Mouse (Mus musculus) A20 (cell line): ENCODE measurements around the gene Cfap97.
"Not testable (repeated sequence)": the region's sequence is repeated elsewhere in the genome, so short reads cannot be mapped to it uniquely, and the experiment has no call there.

Experiments used
- DNase-seq: peaks from one replicate; pipeline ENCODE4 v3.0.0-alpha.2; 2011; ENCODE audit warnings: low read depth, low spot score

The Cfap97 gene

DNA sequence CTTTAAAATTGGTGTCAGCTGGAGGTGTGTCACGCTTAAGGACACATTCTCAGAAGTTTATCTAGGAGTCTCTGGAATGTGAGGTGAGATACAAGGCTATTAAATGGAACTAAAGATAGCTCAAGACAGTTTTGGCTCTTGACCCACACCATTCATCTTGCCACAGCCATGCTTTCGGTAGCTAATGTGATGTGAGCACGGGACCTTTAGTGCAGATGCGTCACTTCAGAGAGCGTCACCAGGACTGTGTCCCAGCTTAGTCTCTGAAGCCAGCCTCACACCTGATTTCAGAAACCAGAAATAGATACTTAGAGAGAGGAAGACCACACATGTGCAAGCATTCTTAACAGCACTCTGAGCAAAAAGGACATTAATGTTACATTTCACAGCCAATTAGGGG lies 75.1 kb downstream of the Cfap97 start:
- no peak for DNase-seq

DNA sequence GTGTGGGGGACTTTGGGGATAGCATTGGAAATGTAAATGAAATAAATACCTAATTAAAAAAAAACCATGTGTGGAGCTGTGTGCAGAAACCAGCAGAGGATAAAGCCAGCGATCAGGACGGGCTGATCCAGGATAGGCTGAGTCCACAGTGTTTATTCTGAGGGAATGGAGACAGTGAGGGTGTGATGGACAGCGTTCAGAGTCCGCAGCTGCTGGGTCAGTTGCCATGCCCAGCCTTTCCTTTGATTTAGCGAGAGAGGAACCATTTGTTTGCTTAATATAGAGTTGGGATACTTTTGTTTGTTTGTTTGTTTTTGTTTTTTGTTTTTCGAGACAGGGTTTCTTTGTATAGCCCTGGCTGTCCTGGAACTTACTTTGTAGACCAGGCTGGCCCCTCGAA lies 80.4 kb downstream of the Cfap97 start:
- not testable (repeated sequence) for DNase-seq

DNA sequence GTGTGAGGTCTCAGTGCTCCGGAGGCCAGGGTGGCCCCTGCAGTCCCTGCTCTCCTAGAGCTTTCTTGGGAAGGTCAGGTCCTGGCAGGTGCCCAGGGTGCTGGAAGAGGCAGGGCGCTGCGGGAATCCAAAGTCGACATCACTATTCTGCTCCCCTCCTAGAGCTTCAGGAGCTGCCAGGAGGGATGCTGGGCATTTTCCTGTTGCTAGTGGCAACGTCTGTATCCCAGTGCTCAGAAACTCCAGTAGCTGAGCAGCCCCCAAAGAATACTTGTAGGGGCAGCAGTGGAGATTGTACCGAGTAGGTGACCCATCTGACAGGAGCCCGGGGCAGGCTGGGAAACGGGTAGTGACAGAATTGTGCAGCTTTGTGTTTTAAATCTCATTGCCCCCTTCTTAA lies 81.2 kb downstream of the Cfap97 start:
- DNase-seq = no peak

DNA sequence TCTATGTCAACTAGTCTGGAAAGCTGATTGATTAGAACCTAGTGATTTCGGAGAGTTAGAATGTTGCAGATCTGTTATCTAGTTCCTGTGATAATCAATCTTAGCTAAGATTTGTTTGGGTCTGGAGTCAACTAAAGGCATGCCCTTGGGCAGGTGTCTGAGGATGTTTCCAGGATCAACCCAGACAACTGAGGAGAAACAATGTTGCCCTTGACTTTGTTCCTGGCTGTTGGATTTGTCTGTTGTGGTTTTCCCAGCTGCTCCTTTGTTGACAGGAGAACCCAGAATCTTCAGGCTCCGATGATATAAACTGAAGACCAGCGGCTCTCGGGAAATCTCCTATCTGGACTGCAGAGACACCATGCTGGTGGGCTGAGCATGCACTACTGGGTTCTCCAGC lies 83.2 kb downstream of the Cfap97 start:
- DNase-seq = no peak

DNA sequence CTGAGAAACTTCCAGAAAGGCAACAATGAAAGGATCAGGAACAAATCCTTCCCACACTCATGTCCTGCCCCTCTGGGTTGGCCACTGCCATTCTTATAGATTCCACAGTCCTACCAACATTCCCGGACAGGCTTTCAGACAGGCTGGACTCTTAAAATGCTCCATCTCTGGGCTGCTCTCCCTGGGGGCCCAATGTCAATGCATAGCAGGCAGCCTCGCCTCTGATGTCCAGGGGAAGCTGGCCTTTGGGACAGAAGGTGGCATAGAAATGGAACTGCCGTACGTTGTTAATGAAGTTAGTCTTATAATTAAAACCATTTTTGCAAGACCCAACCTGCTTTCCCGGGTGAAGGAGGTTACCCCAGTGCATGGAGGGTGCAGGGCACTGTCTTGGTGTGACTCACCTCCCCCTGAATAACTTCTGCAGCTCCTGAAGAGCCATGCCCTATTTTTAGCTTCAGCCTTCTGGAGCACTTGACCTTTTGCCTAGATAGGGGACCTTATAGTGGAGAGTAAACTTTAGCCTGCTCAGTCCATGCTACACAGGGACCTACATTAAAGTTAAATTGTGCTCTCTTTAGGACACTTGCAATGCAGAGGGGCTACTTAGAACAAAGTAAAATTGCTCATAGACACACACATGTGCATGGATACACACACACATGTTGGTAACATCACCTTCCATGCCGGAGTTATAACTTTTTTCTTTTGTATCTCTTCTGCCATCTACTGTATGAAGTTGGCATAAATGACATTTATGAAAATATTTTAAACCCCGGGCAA lies 85.1 kb downstream of the Cfap97 start:
- DNase-seq = peak; percentile 46

DNA sequence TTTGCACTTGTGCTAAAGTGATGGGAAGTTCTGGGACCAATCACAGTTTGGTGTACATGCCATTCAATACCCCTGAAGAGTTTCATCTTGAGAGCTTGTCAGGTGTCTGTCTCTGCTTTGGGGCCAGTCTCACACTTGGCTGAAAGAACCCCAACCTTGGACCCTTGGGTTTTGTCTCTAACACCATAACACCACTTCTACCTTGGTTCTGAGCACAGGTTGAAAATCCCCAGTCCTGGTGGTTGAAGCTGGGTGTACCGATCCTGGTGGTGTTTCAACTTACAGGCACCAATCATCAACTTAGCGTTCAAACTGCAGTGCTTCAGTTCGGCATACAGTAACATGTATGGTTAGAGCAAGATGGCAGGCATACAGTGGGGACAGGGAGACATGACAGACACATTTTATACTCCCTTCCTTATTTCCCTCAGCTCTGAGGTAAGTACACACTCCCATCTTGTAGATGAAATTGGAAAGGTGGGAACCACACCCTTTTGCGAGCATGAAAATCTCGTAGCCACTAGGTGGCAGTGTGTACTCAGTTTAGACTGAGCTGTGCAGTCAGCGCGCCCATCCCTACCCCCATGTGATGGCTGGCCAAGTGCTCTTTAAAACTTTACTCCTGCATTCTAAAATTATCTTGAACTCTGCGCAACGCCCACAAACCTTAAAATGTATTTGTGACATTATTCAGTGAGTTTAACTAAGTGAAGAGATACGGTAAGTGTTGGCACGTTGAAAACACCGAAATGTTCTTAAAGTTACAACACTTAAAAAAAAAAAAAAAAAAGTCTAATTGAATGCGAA lies 90.2 kb downstream of the Cfap97 start:
- peak; percentile 75 for DNase-seq

DNA sequence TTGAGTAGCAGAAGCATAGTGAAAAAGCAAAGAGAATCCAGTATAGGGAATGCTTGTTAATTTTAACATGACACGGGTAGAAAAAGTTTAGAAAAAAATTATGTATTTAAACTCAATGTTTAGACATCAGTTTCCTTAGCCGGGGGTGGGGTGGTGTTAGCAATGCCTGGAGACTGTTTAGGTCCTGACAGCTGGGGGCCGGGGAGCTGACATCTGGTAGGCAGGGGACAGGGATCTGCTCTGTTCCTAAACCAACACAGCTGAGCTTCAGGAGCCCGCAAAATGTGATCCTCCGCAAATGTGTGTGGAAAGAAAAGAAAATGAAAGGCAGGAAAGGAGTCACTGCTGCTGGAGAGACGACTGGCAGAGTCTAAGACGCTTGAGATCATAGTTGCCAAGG lies 91.4 kb downstream of the Cfap97 start:
- no peak for DNase-seq
